Mouse (Mus musculus): Measurements from ENCODE around the gene Sh3gl2.

Sh3gl2 gene

GRCm38 (mm10) chr4:85420429-85420828 lies 215.5 kb downstream of the Sh3gl2 start:
- no peak for DNase-seq

GRCm38 (mm10) chr4:85426211-85426610 lies 221.3 kb downstream of the Sh3gl2 start:
- no peak for DNase-seq

GRCm38 (mm10) chr4:85432786-85433185 lies 227.9 kb downstream of the Sh3gl2 start:
- no peak for DNase-seq

GRCm38 (mm10) chr4:85434734-85435133 lies 229.8 kb downstream of the Sh3gl2 start:
- DNase-seq = no peak

- DNase-seq = no peak
Measured at GRCm38 (mm10) chr4:85438813-85439212, 233.9 kb downstream of the Sh3gl2 start.

- no peak for DNase-seq
Measured at GRCm38 (mm10) chr4:85483586-85483985, 278.7 kb downstream of the Sh3gl2 start.

GRCm38 (mm10) chr4:85486316-85486946 lies 281.5 kb downstream of the Sh3gl2 start:
- peak; percentile 52 for DNase-seq

- DNase-seq = no peak
Measured at GRCm38 (mm10) chr4:85505718-85506117, 300.8 kb downstream of the Sh3gl2 start.

- DNase-seq = no peak
Measured at GRCm38 (mm10) chr4:85506976-85507375, 302.1 kb downstream of the Sh3gl2 start.

GRCm38 (mm10) chr4:85507491-85507890 lies 302.6 kb downstream of the Sh3gl2 start:
- no peak for DNase-seq

- no peak for DNase-seq
Measured at GRCm38 (mm10) chr4:85513288-85513687, 308.4 kb downstream of the Sh3gl2 start.

- peak; percentile 4 for DNase-seq
Measured at GRCm38 (mm10) chr4:85513792-85514191, 308.9 kb downstream of the Sh3gl2 start, which contains the start of gene Adamtsl1. Adamtsl1 (plus strand) TSS chr4:85514172.

- DNase-seq = peak; percentile 26
Measured at GRCm38 (mm10) chr4:85514205-85514681, 309.3 kb downstream of the Sh3gl2 start.

GRCm38 (mm10) chr4:85526966-85527566 lies 322.1 kb downstream of the Sh3gl2 start:
- no peak for DNase-seq

- no peak for DNase-seq
Measured at GRCm38 (mm10) chr4:85529852-85530251, 324.9 kb downstream of the Sh3gl2 start.

GRCm38 (mm10) chr4:85539677-85540076 lies 334.8 kb downstream of the Sh3gl2 start:
- DNase-seq = no peak

GRCm38 (mm10) chr4:85543221-85543620 lies 338.3 kb downstream of the Sh3gl2 start:
- DNase-seq = no peak

GRCm38 (mm10) chr4:85554696-85555095 lies 349.8 kb downstream of the Sh3gl2 start:
- DNase-seq = no peak

- DNase-seq = no peak
Measured at GRCm38 (mm10) chr4:85559753-85560152, 354.8 kb downstream of the Sh3gl2 start.

GRCm38 (mm10) chr4:85585426-85585825 lies 380.5 kb downstream of the Sh3gl2 start:
- no peak for DNase-seq

- DNase-seq = no peak
Measured at GRCm38 (mm10) chr4:85588928-85589327, 384.0 kb downstream of the Sh3gl2 start.

- DNase-seq = no peak
Measured at GRCm38 (mm10) chr4:85591037-85591436, 386.1 kb downstream of the Sh3gl2 start.

GRCm38 (mm10) chr4:85594159-85594558 lies 389.2 kb downstream of the Sh3gl2 start:
- DNase-seq = no peak

- DNase-seq = no peak
Measured at GRCm38 (mm10) chr4:85613331-85613730, 408.4 kb downstream of the Sh3gl2 start.

- no peak for DNase-seq
Measured at GRCm38 (mm10) chr4:85618746-85619145, 413.8 kb downstream of the Sh3gl2 start.
